Mouse (Mus musculus) heart, embryonic 11.5 days (tissue): ENCODE results near the gene Gm15517. TPM values are rescaled to one million over a fixed set of nuclear protein-coding genes. Genes with fewer than 3 reads are reported as not detected.
"Not testable (repeated sequence)": the region's sequence is repeated elsewhere in the genome, so short reads cannot be mapped to it uniquely, and the experiment has no call there.

ENCODE experiments used
- ATAC-seq: fragments of 200-750 bp; cut with Nextera tagmentation; replicated peaks from 2 replicates; pipeline ENCODE4 v1.8.0; 2017; ENCODE audit warnings: moderate library complexity; ENCODE audit not compliant: insufficient number of reproducible peaks, low FRiP score, low TSS enrichment
- H3K27ac ChIP-seq: fragments of 300-500 bp; sonication (generic); 2 replicates; pipeline ENCODE4 v1.5.1; 2014; ENCODE audit warnings: mild to moderate bottlenecking, low read depth, low read length
- H3K27me3 ChIP-seq: fragments of 300-500 bp; sonication (generic); 2 replicates; pipeline ENCODE4 v1.6.1; 2014; ENCODE audit warnings: mild to moderate bottlenecking, low read length, mixed read lengths; ENCODE audit not compliant: control insufficient read depth, insufficient read depth
- H3K36me3 ChIP-seq: fragments of 300-500 bp; sonication (generic); 2 replicates; pipeline ENCODE4 v1.6.1; 2014; ENCODE audit warnings: mild to moderate bottlenecking, low read length, moderate library complexity, mixed read lengths; ENCODE audit not compliant: control insufficient read depth, insufficient read depth
- H3K4me1 ChIP-seq: fragments of 300-500 bp; sonication (generic); 2 replicates; pipeline ENCODE4 v1.6.1; 2014; ENCODE audit warnings: low read length; ENCODE audit not compliant: control insufficient read depth, insufficient read depth
- H3K4me2 ChIP-seq: fragments of 300-500 bp; sonication (generic); 2 replicates; pipeline ENCODE4 v1.6.1; 2014; ENCODE audit warnings: mild to moderate bottlenecking, moderate library complexity
- H3K4me3 ChIP-seq: fragments of 300-500 bp; sonication (generic); 2 replicates; pipeline ENCODE4 v1.5.1; 2014; ENCODE audit warnings: low read depth, low read length
- H3K9ac ChIP-seq: fragments of 300-500 bp; sonication (generic); 2 replicates; pipeline ENCODE4 v1.6.1; 2014; ENCODE audit warnings: mild to moderate bottlenecking, low read depth, low read length, moderate library complexity
- H3K9me3 ChIP-seq: fragments of 300-500 bp; sonication (generic); replicated peaks from 2 replicates; pipeline ENCODE4 v1.6.1; 2016; ENCODE audit warnings: low read length; ENCODE audit not compliant: control insufficient read depth
- WGBS: fragments of 180-500 bp; shearing (Covaris S2); extraction: QIAGEN DNeasy Blood & Tissue Kit; methylation state at CpG from one replicate; pipeline ENCODE4 v1.1.7; 2014; ENCODE audit not compliant: insufficient replicate concordance; 5-methylcytosine and 5-hydroxymethylcytosine counted together
- polyA plus RNA-seq: library from polyadenylated mRNA; unstranded; fragments of >200 nt; fragmentation: Nextera tagmentation; extraction: Ambion mirVana; gene quantifications from 2 replicates; pipeline ENCODE4 v1.2.1, GENCODE M21; 2014

Gene Gm15517
- not detected in 2 replicates for polyA plus RNA-seq

DNA sequence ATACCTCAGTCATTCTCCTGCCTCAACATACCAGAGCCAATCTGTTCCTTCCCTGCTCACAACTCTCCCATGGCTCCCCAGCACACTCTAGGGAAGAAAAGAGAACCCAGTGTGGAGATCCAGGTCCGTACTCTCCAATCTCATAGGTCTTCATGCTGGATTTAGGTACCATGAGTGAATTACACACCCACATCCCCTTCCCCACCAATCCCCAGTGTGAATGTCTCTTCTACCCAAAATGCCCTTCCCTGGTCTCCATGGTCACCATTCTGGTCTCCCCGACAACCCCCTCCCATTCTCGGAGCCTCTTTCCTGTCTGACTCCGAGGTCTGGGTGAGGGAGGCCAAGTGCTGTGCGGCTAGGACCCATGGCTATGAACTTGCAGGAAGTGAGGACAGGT, at the start of gene Gm15517:
Gene Gm15517 (plus strand): TSS at position 301 of the 400 bp plus-strand sequence.
- Histone ChIP-seq H3K4me1 (no peaks in the 10 kb centered on the region), H3K27me3 (peaks cover 25% of the 10 kb centered on the region), H3K4me2 (no peak within 1 kb of the TSS), H3K4me3 (no peak within 1 kb of the TSS), H3K9ac (no peak within 1 kb of the TSS), H3K9me3 (no peaks in the 10 kb centered on the region), H3K27ac (no peak within 1 kb of the TSS), H3K36me3 (no peaks in the 10 kb centered on the region)
- 50% methylated on average over 5 of the region's 5 CpGs for WGBS
- ATAC-seq: no peak

DNA sequence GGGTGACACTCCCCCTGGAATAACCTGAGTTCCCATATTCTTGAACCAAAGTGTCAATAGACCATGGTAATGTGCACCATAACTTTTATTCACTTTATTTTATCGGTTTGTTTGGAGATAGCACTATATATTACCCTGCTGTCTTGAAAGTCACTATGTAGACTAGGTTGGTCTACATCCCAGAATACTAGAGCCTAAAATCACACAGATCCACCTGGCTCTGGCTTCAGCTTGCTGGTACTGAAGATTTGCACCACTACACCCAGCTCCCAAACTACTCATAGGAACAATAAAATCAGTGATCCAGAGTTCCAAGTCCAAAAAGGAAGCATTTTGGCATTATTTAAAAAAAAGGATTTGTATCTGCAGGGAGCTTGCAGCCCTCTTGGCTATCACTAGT, 45.6 kb upstream of the Gm15517 start, which contains the start of gene Klk1b5:
Gene Klk1b5 (plus strand): TSS at position 301 of the 400 bp plus-strand sequence.
- no peak within 1 kb of the TSS for H3K4me3 ChIP-seq
- no peak within 1 kb of the TSS for H3K27ac ChIP-seq
- 76% methylated on average over 1 of the region's 1 CpGs for WGBS
- ATAC-seq: no peak
- H3K4me1 ChIP-seq: no peaks in the 10 kb centered on the region
- no peak within 1 kb of the TSS for H3K9ac ChIP-seq
- no peaks in the 10 kb centered on the region for H3K36me3 ChIP-seq
- H3K4me2 ChIP-seq: no peak within 1 kb of the TSS
- no peaks in the 10 kb centered on the region for H3K27me3 ChIP-seq
- no peaks in the 10 kb centered on the region for H3K9me3 ChIP-seq

DNA sequence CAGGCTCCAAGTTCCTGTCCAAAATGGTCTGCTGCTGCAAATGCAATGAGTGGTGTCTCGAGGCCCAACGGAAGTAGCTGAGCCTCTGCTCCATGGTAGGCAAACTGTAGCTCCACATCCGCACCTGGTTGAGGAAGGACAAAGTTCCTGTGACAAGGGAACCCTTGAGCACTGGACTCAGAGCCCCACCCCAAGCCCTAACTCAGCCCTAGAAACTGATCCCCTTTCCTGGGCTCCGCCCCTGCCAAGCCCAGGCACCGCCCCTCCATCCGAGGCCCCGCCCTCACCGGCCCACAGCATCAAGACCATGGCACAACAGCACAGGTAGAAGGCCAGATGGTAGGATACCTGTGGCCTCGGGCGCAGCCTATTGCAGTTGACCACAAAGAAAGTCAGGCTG, 39.6 kb upstream of the Gm15517 start:
- H3K9ac ChIP-seq, H3K4me2 ChIP-seq, H3K27me3 ChIP-seq, ATAC-seq, H3K4me3 ChIP-seq, H3K9me3 ChIP-seq, H3K4me1 ChIP-seq, H3K27ac ChIP-seq, H3K36me3 ChIP-seq: not testable (repeated sequence)
- WGBS: 65% methylated on average over 8 of the region's 10 CpGs

DNA sequence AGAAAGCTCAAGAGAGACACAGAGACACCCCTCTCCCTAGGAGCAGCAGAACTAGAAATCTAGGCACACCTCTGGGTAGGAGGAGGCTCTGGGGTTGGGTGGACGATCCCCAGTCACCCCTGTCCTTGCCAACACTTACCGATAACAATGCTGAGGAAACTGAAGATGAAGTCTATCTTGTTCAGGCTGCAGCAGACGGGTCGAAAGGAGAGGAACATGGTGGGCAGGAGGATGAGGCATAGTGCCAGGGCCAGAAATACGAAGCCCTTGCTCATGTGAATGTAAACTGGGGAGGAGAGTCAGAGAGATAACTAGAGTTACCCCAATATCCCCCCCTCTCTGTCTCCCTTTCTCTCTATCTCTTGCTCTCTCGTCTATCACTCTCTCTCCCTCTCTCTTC, 38.9 kb upstream of the Gm15517 start:
- not testable (repeated sequence) for H3K27ac ChIP-seq, H3K9me3 ChIP-seq, ATAC-seq, H3K4me2 ChIP-seq, H3K9ac ChIP-seq, H3K4me1 ChIP-seq, H3K27me3 ChIP-seq, H3K4me3 ChIP-seq, H3K36me3 ChIP-seq
- WGBS: 64% methylated on average over 6 of the region's 6 CpGs

DNA sequence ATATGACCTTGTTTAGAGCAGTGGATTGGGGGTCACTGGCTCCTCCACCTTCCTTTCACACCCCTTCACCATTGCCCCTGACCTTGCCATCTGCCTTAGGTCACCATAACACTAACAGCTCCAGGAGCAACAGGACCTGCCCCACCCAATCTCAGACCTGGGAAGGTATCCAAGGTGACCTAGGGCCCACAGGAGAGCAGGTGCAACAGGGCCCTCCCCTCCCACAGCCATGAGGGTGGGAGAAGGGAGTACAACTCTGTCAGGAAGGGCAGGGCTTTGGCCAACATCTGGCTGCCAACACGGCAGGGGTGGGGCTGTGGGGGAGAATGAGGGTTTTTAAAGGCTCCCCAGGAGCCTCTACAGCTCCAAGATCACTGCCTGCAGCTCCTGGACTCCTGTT, 36.2 kb upstream of the Gm15517 start, which contains the start of gene Klk1:
Gene Klk1 (plus strand): TSS at position 285 of the 400 bp plus-strand sequence.
- Histone ChIP-seq H3K4me2 (no peak within 1 kb of the TSS), H3K36me3 (no peaks in the 10 kb centered on the region), H3K27ac (no peak within 1 kb of the TSS), H3K9ac (no peak within 1 kb of the TSS), H3K4me1 (no peaks in the 10 kb centered on the region), H3K4me3 (no peak within 1 kb of the TSS), H3K9me3 (no peaks in the 10 kb centered on the region), H3K27me3 (no peaks in the 10 kb centered on the region)
- no peak for ATAC-seq
- WGBS: 22% methylated on average over 1 of the region's 1 CpGs

DNA sequence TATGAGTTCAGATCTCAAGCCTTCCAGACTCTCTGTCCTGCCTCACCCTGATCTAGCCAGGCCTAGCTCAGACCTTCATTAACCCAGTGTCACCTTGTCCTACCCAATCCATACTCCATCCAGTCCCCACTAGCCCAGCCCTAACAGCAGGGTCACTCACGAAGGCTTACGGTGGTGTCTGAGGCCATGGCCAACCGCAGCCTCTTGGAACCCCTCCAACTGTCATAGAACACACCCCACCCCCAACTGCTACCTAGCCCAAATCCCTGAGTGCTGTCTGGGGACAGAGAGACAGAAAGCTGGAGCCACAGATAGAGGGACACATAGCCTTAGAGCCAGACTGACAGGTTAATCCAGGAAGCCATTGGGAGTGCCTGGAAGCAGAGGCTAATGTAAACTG, 25.3 kb upstream of the Gm15517 start, which contains the start of gene Gm36864:
Gene Gm36864 (plus strand): TSS at position 269 of the 400 bp plus-strand sequence.
- no peaks in the 10 kb centered on the region for H3K4me1 ChIP-seq
- 64% methylated on average over 3 of the region's 3 CpGs for WGBS
- no peak within 1 kb of the TSS for H3K4me3 ChIP-seq
- no peak within 1 kb of the TSS for H3K27ac ChIP-seq
- H3K27me3 ChIP-seq: no peaks in the 10 kb centered on the region
- H3K9me3 ChIP-seq: no peaks in the 10 kb centered on the region
- no peak within 1 kb of the TSS for H3K9ac ChIP-seq
- no peak for ATAC-seq
- H3K36me3 ChIP-seq: no peaks in the 10 kb centered on the region
- no peak within 1 kb of the TSS for H3K4me2 ChIP-seq

DNA sequence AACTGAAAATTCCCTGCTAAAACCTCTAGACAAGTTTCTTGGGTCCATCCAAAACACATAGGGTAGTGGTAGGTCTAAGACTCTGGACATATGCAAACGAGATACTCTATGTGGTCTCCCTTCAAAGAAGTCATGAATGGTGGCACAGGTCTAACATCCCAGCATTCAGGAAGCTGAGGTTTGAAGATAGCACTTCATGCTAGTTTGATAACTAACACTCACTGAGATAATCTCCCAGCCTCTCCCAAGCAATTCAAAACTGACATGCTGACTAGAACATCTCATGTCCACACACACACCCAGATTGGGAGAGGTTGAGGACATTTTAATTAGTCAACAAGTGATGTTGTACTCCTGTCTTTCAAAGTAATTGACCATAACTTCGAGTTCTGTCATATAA, 21.3 kb upstream of the Gm15517 start:
- H3K36me3 ChIP-seq: no peaks in the 10 kb centered on the region
- no peaks in the 10 kb centered on the region for H3K4me1 ChIP-seq
- H3K9me3 ChIP-seq: no peaks in the 10 kb centered on the region
- no peak overlapping the region for H3K4me3 ChIP-seq
- H3K27me3 ChIP-seq: no peaks in the 10 kb centered on the region
- H3K27ac ChIP-seq: no peak overlapping the region
- H3K9ac ChIP-seq: no peak overlapping the region
- no peak for ATAC-seq
- H3K4me2 ChIP-seq: no peak overlapping the region
- WGBS: 55% methylated on average over 2 of the region's 2 CpGs

DNA sequence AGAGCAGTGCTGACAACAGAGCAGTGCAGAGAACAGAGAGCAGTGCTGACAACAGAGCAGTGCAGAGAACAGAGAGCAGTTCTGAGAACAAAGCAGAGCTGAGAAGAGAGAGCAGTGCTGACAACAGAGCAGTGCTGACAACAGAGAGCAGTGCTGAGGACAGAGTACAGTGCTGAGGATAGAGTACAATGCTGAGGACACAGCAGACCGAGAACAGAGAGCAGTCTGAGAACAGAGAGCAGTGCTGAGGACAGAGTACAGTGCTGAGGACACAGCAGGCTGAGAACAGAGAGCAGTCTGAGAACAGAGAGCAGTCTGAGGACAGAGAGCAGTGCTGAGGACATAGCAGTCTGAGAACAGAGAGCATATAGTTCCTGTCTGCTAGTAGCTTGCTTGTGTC, 20.5 kb upstream of the Gm15517 start:
- H3K27me3 ChIP-seq: no peaks in the 10 kb centered on the region
- H3K4me2 ChIP-seq: no peak overlapping the region
- peaks cover 6% of the 10 kb centered on the region; the same call in 1 of the 2 replicates for H3K4me1 ChIP-seq
- H3K4me3 ChIP-seq: no peak overlapping the region
- ATAC-seq: no peak
- H3K36me3 ChIP-seq: no peaks in the 10 kb centered on the region
- H3K9ac ChIP-seq: no peak overlapping the region
- 62% methylated on average over 1 of the region's 1 CpGs for WGBS
- H3K27ac ChIP-seq: no peak overlapping the region
- no peaks in the 10 kb centered on the region for H3K9me3 ChIP-seq

DNA sequence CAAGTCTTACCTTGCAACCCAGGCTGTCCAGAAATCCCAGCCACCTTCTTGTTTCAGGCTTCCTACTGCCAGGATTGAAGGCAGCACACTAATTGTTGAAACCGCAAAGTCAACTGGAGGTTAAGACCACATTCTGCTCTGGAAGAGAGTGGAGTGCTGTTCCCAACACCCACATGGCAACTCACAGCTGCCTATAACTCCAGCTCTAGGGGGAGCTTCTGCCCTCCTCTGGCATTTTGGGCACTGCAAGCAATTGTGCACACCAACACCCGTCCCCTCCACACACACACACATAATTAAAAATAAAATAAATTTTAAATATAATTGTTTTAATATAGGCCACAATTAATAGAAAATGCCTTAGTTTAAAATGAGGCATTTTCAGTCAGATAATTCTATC, 20.1 kb upstream of the Gm15517 start:
- Histone ChIP-seq H3K4me2 (no peak overlapping the region), H3K4me3 (no peak overlapping the region), H3K9me3 (no peaks in the 10 kb centered on the region), H3K36me3 (no peaks in the 10 kb centered on the region), H3K27me3 (no peaks in the 10 kb centered on the region), H3K27ac (no peak overlapping the region), H3K9ac (no peak overlapping the region), H3K4me1 (peaks cover 6% of the 10 kb centered on the region; the same call in 1 of the 2 replicates)
- no peak for ATAC-seq
- WGBS: 63% methylated on average over 2 of the region's 2 CpGs
